Mouse (Mus musculus): ENCODE results near the gene Lrrc46.

Gene Lrrc46

DNA sequence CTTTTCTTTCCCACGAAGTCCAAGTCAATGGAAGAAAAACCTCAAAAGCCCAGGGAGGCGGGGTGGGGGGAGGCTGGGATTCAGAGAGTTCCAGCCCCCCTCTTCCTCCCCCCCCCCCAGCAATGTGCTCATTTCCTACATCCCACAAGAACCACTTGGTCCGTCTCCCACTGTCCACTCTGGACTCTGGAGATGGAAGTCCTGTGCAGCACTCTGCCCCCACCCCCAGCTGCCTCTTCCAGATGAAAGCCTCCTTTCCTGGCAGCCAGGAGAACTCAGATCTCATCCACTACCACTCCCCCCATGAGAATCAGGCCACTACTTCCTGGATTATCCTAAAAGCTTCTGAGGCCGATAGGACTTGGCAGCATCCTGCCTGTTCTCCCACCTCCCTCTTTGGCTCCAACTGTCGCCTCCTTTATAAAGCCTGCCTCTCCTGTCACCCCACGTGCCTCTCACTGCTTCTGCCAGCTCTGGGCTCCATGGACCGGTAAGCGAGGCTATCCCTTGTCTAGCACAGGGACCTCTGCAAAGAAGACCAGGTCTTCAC is 28.0 kb downstream of the Lrrc46 start, which contains the start of gene Sp6:
Gene Sp6 (plus strand): TSS at position 274 of the 550 bp plus-strand sequence.
- no peak for DNase-seq (ENCODE audit: low spot score in 2 of 2)

GRCm38 (mm10) chr11:97009198-97009790 is 31.9 kb downstream of the Lrrc46 start:
- DNase-seq (ENCODE audit: low spot score in 2 of 2), result no peak

GRCm38 (mm10) chr11:97007093-97007794 is 34.0 kb downstream of the Lrrc46 start:
- no peak for DNase-seq (ENCODE audit: low spot score in 2 of 2)

GRCm38 (mm10) chr11:97003170-97003569 is 38.0 kb downstream of the Lrrc46 start:
- DNase-seq (ENCODE audit: low spot score in 2 of 2), result no peak

GRCm38 (mm10) chr11:96997380-96997956 is 43.7 kb downstream of the Lrrc46 start:
- no peak for DNase-seq (ENCODE audit: low spot score in 2 of 2)

- no peak for DNase-seq (ENCODE audit: low spot score in 2 of 2)
Measured at GRCm38 (mm10) chr11:96996773-96997379, 44.3 kb downstream of the Lrrc46 start.

DNA sequence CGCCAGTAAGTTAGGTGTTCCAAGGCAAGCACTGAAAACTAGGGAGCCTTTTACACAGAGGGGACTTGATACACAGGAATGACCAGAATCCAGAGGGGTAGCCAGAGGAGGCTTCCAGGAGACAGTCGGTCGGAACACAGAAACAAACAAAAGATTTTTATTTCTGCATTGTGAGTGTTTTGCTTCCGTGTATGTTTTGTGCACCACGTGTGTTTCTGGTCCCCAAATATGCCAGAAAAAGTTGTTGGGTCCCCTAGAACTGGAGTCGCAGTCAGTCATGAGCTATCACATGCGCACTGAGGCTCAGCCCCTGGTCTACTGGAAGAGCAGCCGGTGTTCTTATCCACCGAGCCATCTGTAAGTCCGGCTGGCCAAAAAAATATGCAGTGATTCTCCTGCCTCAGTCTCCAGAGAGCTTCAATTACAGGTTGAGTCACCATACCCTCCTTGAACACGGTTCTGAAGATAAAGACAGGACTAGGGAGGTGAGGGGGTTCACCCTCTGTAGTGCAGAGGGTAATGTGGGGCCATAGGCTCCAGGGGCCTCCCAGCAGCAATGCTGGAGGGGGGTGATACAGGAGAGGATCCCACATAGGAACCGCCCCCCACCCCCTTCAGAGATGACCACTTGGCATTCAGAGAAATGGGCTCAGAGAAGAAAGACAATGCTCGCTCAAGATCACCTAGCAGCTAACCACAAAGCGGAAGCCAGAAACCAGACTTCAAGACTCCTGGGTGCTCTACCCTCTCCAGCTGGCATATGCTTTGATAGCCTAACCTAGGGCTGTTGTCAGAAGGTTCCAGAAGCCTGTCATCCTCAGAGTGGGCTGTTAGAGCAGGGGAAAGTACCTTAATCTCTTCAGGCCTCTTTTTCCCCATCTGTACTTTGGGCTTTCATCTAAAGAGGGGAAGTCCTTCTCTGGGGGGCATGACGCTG is 45.1 kb downstream of the Lrrc46 start:
- no peak for DNase-seq (ENCODE audit: low spot score in 2 of 2)

DNA sequence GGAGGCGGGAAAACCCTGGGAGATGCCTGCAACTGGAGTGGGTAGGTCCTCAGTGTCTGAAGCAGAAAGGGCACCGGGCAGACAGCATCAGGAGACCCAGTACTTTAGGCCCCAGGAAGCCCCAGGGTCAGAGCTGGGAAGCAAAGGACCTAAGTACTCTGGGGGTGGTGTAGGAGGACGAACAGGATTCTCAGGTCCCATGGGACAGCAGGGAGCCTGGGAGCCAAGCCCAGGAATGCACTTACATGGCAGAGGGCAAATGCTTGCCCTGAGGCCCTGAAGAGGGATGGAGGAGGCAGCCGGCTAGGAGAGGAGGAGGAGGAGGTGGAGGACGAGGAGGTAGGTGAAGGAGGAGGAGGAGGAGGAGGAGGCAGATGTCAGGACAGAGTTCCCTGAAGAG is 46.2 kb downstream of the Lrrc46 start:
- no peak for DNase-seq (ENCODE audit: low spot score in 2 of 2)

DNA sequence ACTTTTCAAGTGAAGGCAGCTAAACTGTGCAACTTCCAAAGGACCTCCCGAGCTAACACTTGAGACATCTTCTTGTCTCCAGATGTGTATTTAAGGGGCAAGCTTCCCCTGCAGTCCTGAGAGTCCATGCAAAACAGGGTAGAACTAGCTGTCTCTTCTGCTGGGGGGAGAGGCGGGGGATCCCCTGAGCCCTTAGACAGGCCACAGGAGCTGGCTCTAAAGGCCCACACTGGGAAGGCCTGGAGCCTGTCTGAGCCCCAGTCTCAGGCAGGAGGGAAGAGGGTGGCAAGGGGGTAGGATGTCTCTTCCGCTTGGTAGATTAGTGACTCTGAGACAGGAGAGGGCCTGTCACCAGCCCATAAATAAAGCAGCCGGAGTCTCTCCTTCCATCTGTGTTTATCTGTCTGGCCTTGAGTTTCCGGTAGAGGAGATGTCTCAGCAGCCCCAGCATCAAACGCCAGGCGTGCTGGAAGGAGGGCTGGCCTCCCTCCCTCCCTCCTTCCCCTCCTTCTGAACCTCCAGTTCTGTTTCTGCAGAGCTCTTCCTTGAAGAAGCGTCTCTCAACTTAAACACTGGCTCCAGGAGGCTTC is 48.4 kb downstream of the Lrrc46 start:
- no peak for DNase-seq (ENCODE audit: low spot score in 2 of 2)

DNA sequence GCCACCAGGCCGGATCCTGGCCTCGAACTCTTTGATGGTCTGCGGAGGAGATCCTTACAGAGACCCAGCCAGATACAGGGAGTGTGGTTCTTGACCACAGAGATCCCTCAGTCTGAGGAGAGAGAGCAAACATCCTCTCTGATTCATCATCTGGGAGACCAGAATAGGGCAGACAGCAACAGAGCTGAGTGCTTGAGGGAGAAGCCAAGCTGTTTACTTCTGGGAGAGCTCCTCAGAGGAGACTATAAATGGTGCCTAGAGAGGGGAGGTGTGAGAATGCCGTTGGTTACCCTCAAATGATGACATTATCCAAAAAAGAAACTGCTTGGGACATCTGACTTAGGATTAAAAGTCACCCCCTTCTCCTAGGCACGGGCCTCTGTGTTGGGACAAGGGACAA is 49.7 kb downstream of the Lrrc46 start:
- DNase-seq (ENCODE audit: low spot score in 2 of 2), result no peak

GRCm38 (mm10) chr11:96987873-96988655 is 53.1 kb downstream of the Lrrc46 start:
- DNase-seq (ENCODE audit: low spot score in 2 of 2), result no peak

DNA sequence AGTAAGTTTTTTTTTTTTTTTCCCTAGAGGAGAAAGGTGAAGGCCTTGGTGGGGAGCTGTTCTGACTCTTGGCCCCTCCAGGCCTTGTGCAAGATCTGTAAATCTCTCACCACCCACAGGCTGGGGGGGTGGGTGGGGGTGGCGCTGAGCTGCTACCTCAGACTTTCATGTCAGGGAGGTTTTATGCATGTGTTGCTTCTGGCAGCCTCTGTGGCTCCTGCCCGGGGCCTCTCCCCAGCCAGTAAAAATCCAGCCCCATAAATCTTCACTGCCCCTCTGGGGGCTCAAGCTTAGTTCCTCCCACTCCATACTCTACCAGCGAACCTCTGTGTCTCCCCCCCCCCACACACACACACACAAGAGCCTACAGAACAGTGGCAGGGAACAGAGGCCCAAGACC is 54.7 kb downstream of the Lrrc46 start:
- no peak for DNase-seq (ENCODE audit: low spot score in 2 of 2)

DNA sequence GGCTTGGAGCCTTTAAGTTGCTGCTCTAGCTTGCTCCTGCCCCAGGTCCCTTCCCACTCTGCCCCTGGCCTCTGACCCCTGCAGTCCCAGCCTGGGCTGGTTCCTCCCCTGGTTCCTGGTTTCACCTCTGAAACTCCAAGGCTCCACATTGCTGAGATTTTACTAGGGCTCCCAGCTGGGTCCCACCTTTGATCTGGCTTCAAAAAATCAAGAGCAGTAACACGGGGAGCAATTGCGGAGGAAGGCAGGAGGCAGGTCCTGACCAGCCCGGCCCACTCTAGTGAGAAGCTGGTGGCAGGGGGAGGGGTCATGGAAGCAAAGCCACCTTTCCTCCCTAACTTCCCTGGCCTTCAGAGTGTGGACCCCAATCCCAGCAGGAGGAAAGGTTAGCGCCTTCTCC is 56.3 kb downstream of the Lrrc46 start:
- DNase-seq (ENCODE audit: low spot score in 2 of 2), result no peak
